Mouse (Mus musculus): ENCODE data around the gene Moap1. TPM values are rescaled to one million over a fixed set of nuclear protein-coding genes. Genes with fewer than 3 reads are reported as not detected.
A peak's percentile ranks its signal among the peaks of the same experiment; 100 is the strongest.

Moap1 gene
- polyA plus RNA-seq, 1 experiment from 2014 or later: 46.0 TPM

GRCm38 (mm10) chr12:102730798-102731619, 12.5 kb downstream of the Moap1 start:
- DNase-seq (ENCODE audit: low spot score) (peak; percentile 43), ATAC-seq (ENCODE audit: insufficient read depth, low FRiP score, low TSS enrichment) (peak; percentile 66)
- 13% methylated on average over 16 of the region's 16 CpGs for WGBS
- Histone ChIP-seq H3K4me1 (ENCODE audit: control insufficient read depth, insufficient read depth, low read length) (peaks cover 7% of the 10 kb centered on the region; the same call in 1 of the 2 replicates), H3K27ac (ENCODE audit: low read depth, low read length) (peak overlapping the region; percentile 95), H3K36me3 (ENCODE audit: control insufficient read depth, insufficient read depth, low read length) (no peaks in the 10 kb centered on the region), H3K27me3 (ENCODE audit: control insufficient read depth, insufficient read depth, low read length) (no peaks in the 10 kb centered on the region), H3K9ac (ENCODE audit: low read length) (peak overlapping the region; percentile 39), H3K4me2 (ENCODE audit: low read depth) (peak overlapping the region; percentile 41), H3K9me3 (ENCODE audit: control insufficient read depth, low read length) (no peaks in the 10 kb centered on the region), H3K4me3 (ENCODE audit: low read depth, low read length) (0 out of 2 replicates have a peak overlapping the region, but pooled peaks have one; percentile 10)

- 24% methylated on average over 26 of the region's 26 CpGs for WGBS
- Histone ChIP-seq H3K9ac (ENCODE audit: low read length) (peak overlapping the region; percentile 38), H3K4me2 (ENCODE audit: low read depth) (peak overlapping the region; percentile 41), H3K4me3 (ENCODE audit: low read depth, low read length) (peak overlapping the region; percentile 16; the same call in 1 of the 2 replicates), H3K4me1 (ENCODE audit: control insufficient read depth, insufficient read depth, low read length) (peaks cover 7% of the 10 kb centered on the region; the same call in 1 of the 2 replicates), H3K9me3 (ENCODE audit: control insufficient read depth, low read length) (no peaks in the 10 kb centered on the region), H3K36me3 (ENCODE audit: control insufficient read depth, insufficient read depth, low read length) (no peaks in the 10 kb centered on the region), H3K27me3 (ENCODE audit: control insufficient read depth, insufficient read depth, low read length) (no peaks in the 10 kb centered on the region), H3K27ac (ENCODE audit: low read depth, low read length) (peak overlapping the region; percentile 95)
- ATAC-seq (ENCODE audit: insufficient read depth, low FRiP score, low TSS enrichment) (peak; percentile 100), DNase-seq (ENCODE audit: low spot score) (peak; percentile 92)
Observed at GRCm38 (mm10) chr12:102729855-102730797, 13.3 kb downstream of the Moap1 start.

- Histone ChIP-seq H3K36me3 (ENCODE audit: control insufficient read depth, insufficient read depth, low read length) (no peaks in the 10 kb centered on the region), H3K4me3 (ENCODE audit: low read depth, low read length) (no peak overlapping the region), H3K27ac (ENCODE audit: low read depth, low read length) (no peak overlapping the region), H3K27me3 (ENCODE audit: control insufficient read depth, insufficient read depth, low read length) (no peaks in the 10 kb centered on the region), H3K9ac (ENCODE audit: low read length) (no peak overlapping the region), H3K4me1 (ENCODE audit: control insufficient read depth, insufficient read depth, low read length) (peaks cover 1% of the 10 kb centered on the region; the same call in 1 of the 2 replicates), H3K4me2 (ENCODE audit: low read depth) (no peak overlapping the region), H3K9me3 (ENCODE audit: control insufficient read depth, low read length) (no peaks in the 10 kb centered on the region)
- DNase-seq (ENCODE audit: low spot score): no peak
- 81% methylated on average over 7 of the region's 7 CpGs for whole genome bisulfite sequencing
- ATAC-seq (ENCODE audit: insufficient read depth, low FRiP score, low TSS enrichment): no peak
Observed at GRCm38 (mm10) chr12:102725761-102726175, 17.7 kb downstream of the Moap1 start.

- Histone ChIP-seq H3K27me3 (ENCODE audit: control insufficient read depth, insufficient read depth, low read length) (no peaks in the 10 kb centered on the region), H3K4me1 (ENCODE audit: control insufficient read depth, insufficient read depth, low read length) (no peaks in the 10 kb centered on the region), H3K9me3 (ENCODE audit: control insufficient read depth, low read length) (no peaks in the 10 kb centered on the region), H3K36me3 (ENCODE audit: control insufficient read depth, insufficient read depth, low read length) (no peaks in the 10 kb centered on the region), H3K4me3 (ENCODE audit: low read depth, low read length) (no peak overlapping the region), H3K9ac (ENCODE audit: low read length) (no peak overlapping the region), H3K27ac (ENCODE audit: low read depth, low read length) (no peak overlapping the region), H3K4me2 (ENCODE audit: low read depth) (no peak overlapping the region)
- WGBS: 96% methylated on average over 6 of the region's 6 CpGs
- no peak for DNase-seq (ENCODE audit: low spot score)
- no peak for ATAC-seq (ENCODE audit: insufficient read depth, low FRiP score, low TSS enrichment)
Observed at GRCm38 (mm10) chr12:102725146-102725545, 18.3 kb downstream of the Moap1 start.

- Histone ChIP-seq H3K4me1 (ENCODE audit: control insufficient read depth, insufficient read depth, low read length) (no peaks in the 10 kb centered on the region), H3K4me3 (ENCODE audit: low read depth, low read length) (no peak overlapping the region), H3K9me3 (ENCODE audit: control insufficient read depth, low read length) (no peaks in the 10 kb centered on the region), H3K4me2 (ENCODE audit: low read depth) (no peak overlapping the region), H3K27ac (ENCODE audit: low read depth, low read length) (no peak overlapping the region), H3K9ac (ENCODE audit: low read length) (no peak overlapping the region), H3K36me3 (ENCODE audit: control insufficient read depth, insufficient read depth, low read length) (no peaks in the 10 kb centered on the region), H3K27me3 (ENCODE audit: control insufficient read depth, insufficient read depth, low read length) (no peaks in the 10 kb centered on the region)
- no peak for DNase-seq (ENCODE audit: low spot score)
- 75% methylated on average over 6 of the region's 6 CpGs for whole genome bisulfite sequencing
- ATAC-seq (ENCODE audit: insufficient read depth, low FRiP score, low TSS enrichment): no peak
Observed at GRCm38 (mm10) chr12:102723861-102724260, 19.6 kb downstream of the Moap1 start.

- Histone ChIP-seq H3K27ac (ENCODE audit: low read depth, low read length) (no peak overlapping the region), H3K36me3 (ENCODE audit: control insufficient read depth, insufficient read depth, low read length) (no peaks in the 10 kb centered on the region), H3K9me3 (ENCODE audit: control insufficient read depth, low read length) (no peaks in the 10 kb centered on the region), H3K4me2 (ENCODE audit: low read depth) (no peak overlapping the region), H3K27me3 (ENCODE audit: control insufficient read depth, insufficient read depth, low read length) (no peaks in the 10 kb centered on the region), H3K9ac (ENCODE audit: low read length) (no peak overlapping the region), H3K4me3 (ENCODE audit: low read depth, low read length) (no peak overlapping the region), H3K4me1 (ENCODE audit: control insufficient read depth, insufficient read depth, low read length) (no peaks in the 10 kb centered on the region)
- ATAC-seq (ENCODE audit: insufficient read depth, low FRiP score, low TSS enrichment) (no peak), DNase-seq (ENCODE audit: low spot score) (no peak)
- 72% methylated on average over 8 of the region's 8 CpGs for WGBS
Observed at GRCm38 (mm10) chr12:102722966-102723365, 20.5 kb downstream of the Moap1 start.

GRCm38 (mm10) chr12:102722451-102722850, 21.0 kb downstream of the Moap1 start:
- H3K36me3 ChIP-seq (ENCODE audit: control insufficient read depth, insufficient read depth, low read length): no peaks in the 10 kb centered on the region
- H3K4me2 ChIP-seq (ENCODE audit: low read depth): no peak overlapping the region
- no peaks in the 10 kb centered on the region for H3K27me3 ChIP-seq (ENCODE audit: control insufficient read depth, insufficient read depth, low read length)
- no peaks in the 10 kb centered on the region for H3K4me1 ChIP-seq (ENCODE audit: control insufficient read depth, insufficient read depth, low read length)
- WGBS: 62% methylated on average over 11 of the region's 11 CpGs
- ATAC-seq (ENCODE audit: insufficient read depth, low FRiP score, low TSS enrichment) (no peak), DNase-seq (ENCODE audit: low spot score) (no peak)
- H3K9me3 ChIP-seq (ENCODE audit: control insufficient read depth, low read length): no peaks in the 10 kb centered on the region
- no peak overlapping the region for H3K9ac ChIP-seq (ENCODE audit: low read length)
- no peak overlapping the region for H3K27ac ChIP-seq (ENCODE audit: low read depth, low read length)
- no peak overlapping the region for H3K4me3 ChIP-seq (ENCODE audit: low read depth, low read length)

GRCm38 (mm10) chr12:102719552-102720315, 23.7 kb downstream of the Moap1 start:
- no peak overlapping the region for H3K9ac ChIP-seq (ENCODE audit: low read length)
- no peak overlapping the region for H3K4me3 ChIP-seq (ENCODE audit: low read depth, low read length)
- ATAC-seq (ENCODE audit: insufficient read depth, low FRiP score, low TSS enrichment): peak; percentile 36; the same call in 1 of the 2 replicates
- H3K27me3 ChIP-seq (ENCODE audit: control insufficient read depth, insufficient read depth, low read length): no peaks in the 10 kb centered on the region
- DNase-seq (ENCODE audit: low spot score): peak; percentile 56
- no peak overlapping the region for H3K27ac ChIP-seq (ENCODE audit: low read depth, low read length)
- no peak overlapping the region for H3K4me2 ChIP-seq (ENCODE audit: low read depth)
- no peaks in the 10 kb centered on the region for H3K4me1 ChIP-seq (ENCODE audit: control insufficient read depth, insufficient read depth, low read length)
- WGBS: 36% methylated on average over 13 of the region's 13 CpGs
- H3K9me3 ChIP-seq (ENCODE audit: control insufficient read depth, low read length): no peaks in the 10 kb centered on the region
- H3K36me3 ChIP-seq (ENCODE audit: control insufficient read depth, insufficient read depth, low read length): no peaks in the 10 kb centered on the region

Data from neural tube, embryonic 11.5 days (tissue).